Mouse (Mus musculus) ES-Bruce4 (cell line): ENCODE measurements around the gene Gm38431.

Source experiments
- CTCF ChIP-seq: IDR thresholded peaks from one replicate; pipeline ENCODE4 v1.8.1; 2011; ENCODE audit warnings: low read depth, low read length
- EP300 ChIP-seq: IDR thresholded peaks from 2 replicates; pipeline ENCODE4 v1.6.1; 2011; ENCODE audit warnings: low read depth, low read length; ENCODE audit not compliant: insufficient read depth

GRCm38 (mm10) chr9:21083324-21083723 lies 8.5 kb downstream of the Gm38431 start:
- no peak for TF ChIP-seq EP300
- no peak for TF ChIP-seq CTCF
